Mouse (Mus musculus): ENCODE measurements around the gene Hipk3. TPM values are rescaled to one million over a fixed set of nuclear protein-coding genes. Genes with fewer than 3 reads are reported as not detected.

Hipk3 gene
- polyA plus RNA-seq, 1 experiment from 2014 or later = 15.6 TPM

GRCm38 (mm10) chr2:104482156-104482555 lies 12.1 kb downstream of the Hipk3 start:
- Histone ChIP-seq H3K27me3 (ENCODE audit: control insufficient read depth, insufficient read depth, low read depth, low read length) (no peaks in the 10 kb centered on the region), H3K4me2 (ENCODE audit: low read depth, low read length) (no peak overlapping the region), H3K27ac (ENCODE audit: low read length) (no peak overlapping the region), H3K4me3 (ENCODE audit: low read length) (no peak overlapping the region), H3K4me1 (replicated peaks; ENCODE audit: control insufficient read depth, insufficient read depth, low read length) (peaks cover 13% of the 10 kb centered on the region), H3K9ac (ENCODE audit: low read length) (no peak overlapping the region), H3K9me3 (ENCODE audit: control insufficient read depth, low read length) (no peaks in the 10 kb centered on the region), H3K36me3 (ENCODE audit: control insufficient read depth, insufficient read depth, low read length) (no peaks in the 10 kb centered on the region)
- no peak for ATAC-seq (ENCODE audit: low read depth)

- peaks cover 8% of the 10 kb centered on the region; the same call in 1 of the 2 replicates for H3K4me1 ChIP-seq (replicated peaks; ENCODE audit: control insufficient read depth, insufficient read depth, low read length)
- no peak overlapping the region for H3K9ac ChIP-seq (ENCODE audit: low read length)
- H3K4me2 ChIP-seq (ENCODE audit: low read depth, low read length) = no peak overlapping the region
- H3K9me3 ChIP-seq (ENCODE audit: control insufficient read depth, low read length) = no peaks in the 10 kb centered on the region
- no peak overlapping the region for H3K27ac ChIP-seq (ENCODE audit: low read length)
- H3K36me3 ChIP-seq (ENCODE audit: control insufficient read depth, insufficient read depth, low read length) = no peaks in the 10 kb centered on the region; the same call in 1 of the 2 replicates
- no peaks in the 10 kb centered on the region for H3K27me3 ChIP-seq (ENCODE audit: control insufficient read depth, insufficient read depth, low read depth, low read length)
- ATAC-seq (ENCODE audit: low read depth) = no peak
- 66% methylated on average over 4 of the region's 4 CpGs for WGBS
- no peak overlapping the region for H3K4me3 ChIP-seq (ENCODE audit: low read length)
Measured at GRCm38 (mm10) chr2:104479054-104479453, 15.2 kb downstream of the Hipk3 start.

- WGBS = 75% methylated on average over 2 of the region's 2 CpGs
- H3K36me3 ChIP-seq (ENCODE audit: control insufficient read depth, insufficient read depth, low read length) = no peaks in the 10 kb centered on the region; the same call in 1 of the 2 replicates
- peaks cover 8% of the 10 kb centered on the region; the same call in 1 of the 2 replicates for H3K4me1 ChIP-seq (replicated peaks; ENCODE audit: control insufficient read depth, insufficient read depth, low read length)
- H3K27me3 ChIP-seq (ENCODE audit: control insufficient read depth, insufficient read depth, low read depth, low read length) = no peaks in the 10 kb centered on the region
- no peak overlapping the region for H3K4me3 ChIP-seq (ENCODE audit: low read length)
- no peak overlapping the region for H3K27ac ChIP-seq (ENCODE audit: low read length)
- H3K4me2 ChIP-seq (ENCODE audit: low read depth, low read length) = no peak overlapping the region
- no peak for ATAC-seq (ENCODE audit: low read depth)
- no peaks in the 10 kb centered on the region for H3K9me3 ChIP-seq (ENCODE audit: control insufficient read depth, low read length)
- H3K9ac ChIP-seq (ENCODE audit: low read length) = no peak overlapping the region
Measured at GRCm38 (mm10) chr2:104477398-104478015, 16.7 kb downstream of the Hipk3 start.

GRCm38 (mm10) chr2:104472056-104472455 lies 22.2 kb downstream of the Hipk3 start:
- H3K4me2 ChIP-seq (ENCODE audit: low read depth, low read length) = no peak overlapping the region
- WGBS = 88% methylated on average over 6 of the region's 6 CpGs
- no peaks in the 10 kb centered on the region for H3K27me3 ChIP-seq (ENCODE audit: control insufficient read depth, insufficient read depth, low read depth, low read length)
- no peak for ATAC-seq (ENCODE audit: low read depth)
- H3K4me3 ChIP-seq (ENCODE audit: low read length) = no peak overlapping the region
- H3K36me3 ChIP-seq (ENCODE audit: control insufficient read depth, insufficient read depth, low read length) = peaks cover 2% of the 10 kb centered on the region; the same call in 1 of the 2 replicates
- peaks cover 3% of the 10 kb centered on the region; the same call in 1 of the 2 replicates for H3K4me1 ChIP-seq (replicated peaks; ENCODE audit: control insufficient read depth, insufficient read depth, low read length)
- no peak overlapping the region for H3K27ac ChIP-seq (ENCODE audit: low read length)
- H3K9me3 ChIP-seq (ENCODE audit: control insufficient read depth, low read length) = no peaks in the 10 kb centered on the region
- no peak overlapping the region for H3K9ac ChIP-seq (ENCODE audit: low read length)

GRCm38 (mm10) chr2:104471161-104471560 lies 23.1 kb downstream of the Hipk3 start:
- 90% methylated on average over 16 of the region's 16 CpGs for WGBS
- no peaks in the 10 kb centered on the region for H3K27me3 ChIP-seq (ENCODE audit: control insufficient read depth, insufficient read depth, low read depth, low read length)
- H3K4me1 ChIP-seq (replicated peaks; ENCODE audit: control insufficient read depth, insufficient read depth, low read length) = peaks cover 6% of the 10 kb centered on the region; the same call in 1 of the 2 replicates
- no peaks in the 10 kb centered on the region for H3K9me3 ChIP-seq (ENCODE audit: control insufficient read depth, low read length)
- no peak overlapping the region for H3K27ac ChIP-seq (ENCODE audit: low read length)
- H3K4me3 ChIP-seq (ENCODE audit: low read length) = no peak overlapping the region
- H3K4me2 ChIP-seq (ENCODE audit: low read depth, low read length) = no peak overlapping the region
- no peak for ATAC-seq (ENCODE audit: low read depth)
- peaks cover 2% of the 10 kb centered on the region; the same call in 1 of the 2 replicates for H3K36me3 ChIP-seq (ENCODE audit: control insufficient read depth, insufficient read depth, low read length)
- no peak overlapping the region for H3K9ac ChIP-seq (ENCODE audit: low read length)

- ATAC-seq (ENCODE audit: low read depth) = no peak
- no peaks in the 10 kb centered on the region for H3K9me3 ChIP-seq (ENCODE audit: control insufficient read depth, low read length)
- no peak overlapping the region for H3K4me2 ChIP-seq (ENCODE audit: low read depth, low read length)
- H3K4me3 ChIP-seq (ENCODE audit: low read length) = no peak overlapping the region
- 84% methylated on average over 6 of the region's 6 CpGs for WGBS
- H3K27ac ChIP-seq (ENCODE audit: low read length) = no peak overlapping the region
- H3K36me3 ChIP-seq (ENCODE audit: control insufficient read depth, insufficient read depth, low read length) = peaks cover 2% of the 10 kb centered on the region; the same call in 1 of the 2 replicates
- H3K9ac ChIP-seq (ENCODE audit: low read length) = no peak overlapping the region
- H3K27me3 ChIP-seq (ENCODE audit: control insufficient read depth, insufficient read depth, low read depth, low read length) = no peaks in the 10 kb centered on the region
- peaks cover 6% of the 10 kb centered on the region; the same call in 1 of the 2 replicates for H3K4me1 ChIP-seq (replicated peaks; ENCODE audit: control insufficient read depth, insufficient read depth, low read length)
Measured at GRCm38 (mm10) chr2:104470536-104470935, 23.7 kb downstream of the Hipk3 start.

- no peak overlapping the region for H3K4me2 ChIP-seq (ENCODE audit: low read depth, low read length)
- no peaks in the 10 kb centered on the region for H3K9me3 ChIP-seq (ENCODE audit: control insufficient read depth, low read length)
- H3K36me3 ChIP-seq (ENCODE audit: control insufficient read depth, insufficient read depth, low read length) = peaks cover 2% of the 10 kb centered on the region; the same call in 1 of the 2 replicates
- H3K27ac ChIP-seq (ENCODE audit: low read length) = no peak overlapping the region
- H3K9ac ChIP-seq (ENCODE audit: low read length) = no peak overlapping the region
- H3K27me3 ChIP-seq (ENCODE audit: control insufficient read depth, insufficient read depth, low read depth, low read length) = no peaks in the 10 kb centered on the region
- WGBS = 67% methylated on average over 5 of the region's 5 CpGs
- peaks cover 6% of the 10 kb centered on the region; the same call in 1 of the 2 replicates for H3K4me1 ChIP-seq (replicated peaks; ENCODE audit: control insufficient read depth, insufficient read depth, low read length)
- no peak overlapping the region for H3K4me3 ChIP-seq (ENCODE audit: low read length)
- ATAC-seq (ENCODE audit: low read depth) = no peak
Measured at GRCm38 (mm10) chr2:104468419-104468818, 25.8 kb downstream of the Hipk3 start.

- Histone ChIP-seq H3K27me3 (ENCODE audit: control insufficient read depth, insufficient read depth, low read depth, low read length) (no peaks in the 10 kb centered on the region), H3K36me3 (ENCODE audit: control insufficient read depth, insufficient read depth, low read length) (peaks cover 2% of the 10 kb centered on the region; the same call in 1 of the 2 replicates), H3K4me1 (replicated peaks; ENCODE audit: control insufficient read depth, insufficient read depth, low read length) (peaks cover 4% of the 10 kb centered on the region; the same call in 1 of the 2 replicates), H3K27ac (ENCODE audit: low read length) (no peak overlapping the region), H3K4me3 (ENCODE audit: low read length) (no peak overlapping the region), H3K4me2 (ENCODE audit: low read depth, low read length) (no peak overlapping the region), H3K9ac (ENCODE audit: low read length) (no peak overlapping the region), H3K9me3 (ENCODE audit: control insufficient read depth, low read length) (no peaks in the 10 kb centered on the region)
- 68% methylated on average over 9 of the region's 9 CpGs for WGBS
- ATAC-seq (ENCODE audit: low read depth) = no peak
Measured at GRCm38 (mm10) chr2:104466908-104467616, 27.2 kb downstream of the Hipk3 start.

GRCm38 (mm10) chr2:104465639-104466430 lies 28.4 kb downstream of the Hipk3 start:
- Histone ChIP-seq H3K4me1 (replicated peaks; ENCODE audit: control insufficient read depth, insufficient read depth, low read length) (0 out of 2 replicates have a peak, but pooled peaks cover 3% of the 10 kb centered on the region), H3K9ac (ENCODE audit: low read length) (no peak overlapping the region), H3K36me3 (ENCODE audit: control insufficient read depth, insufficient read depth, low read length) (peaks cover 2% of the 10 kb centered on the region; the same call in 1 of the 2 replicates), H3K4me3 (ENCODE audit: low read length) (no peak overlapping the region), H3K4me2 (ENCODE audit: low read depth, low read length) (no peak overlapping the region), H3K27ac (ENCODE audit: low read length) (no peak overlapping the region), H3K9me3 (ENCODE audit: control insufficient read depth, low read length) (no peaks in the 10 kb centered on the region), H3K27me3 (ENCODE audit: control insufficient read depth, insufficient read depth, low read depth, low read length) (no peaks in the 10 kb centered on the region)
- 89% methylated on average over 8 of the region's 8 CpGs for WGBS
- ATAC-seq (ENCODE audit: low read depth) = no peak

All from lung, embryonic 16.5 days (tissue).